Mouse (Mus musculus) liver, adult 2 months (tissue): ENCODE data around the gene Adamts13. TPM values are rescaled to one million over a fixed set of nuclear protein-coding genes. Genes with fewer than 3 reads are reported as not detected.

Experiments
- DNase-seq: peaks from one replicate; pipeline ENCODE4 v3.0.0-alpha.2; 2011; ENCODE audit warnings: low read depth, low spot score; ENCODE audit errors: extremely low read depth
- H3K27ac ChIP-seq: fragments of 200-500 bp; replicated peaks from 2 replicates; pipeline ENCODE4 v1.5.1; 2012; ENCODE audit warnings: low read depth, mild to moderate bottlenecking, control low read depth, inconsistent platforms, low read length; ENCODE audit not compliant: insufficient read depth
- H3K27me3 ChIP-seq: fragments of 200-500 bp; 2 replicates; pipeline ENCODE4 v1.6.1; 2012; ENCODE audit warnings: mild to moderate bottlenecking, moderate library complexity, low read length, inconsistent platforms; ENCODE audit not compliant: control insufficient read depth, insufficient read depth
- H3K36me3 ChIP-seq: fragments of 200-500 bp; 2 replicates; pipeline ENCODE4 v1.6.1; 2012; ENCODE audit warnings: low read length, inconsistent platforms; ENCODE audit not compliant: control insufficient read depth, insufficient read depth
- H3K4me1 ChIP-seq: fragments of 200-500 bp; 2 replicates; pipeline ENCODE4 v1.6.1; 2011; ENCODE audit warnings: low read length; ENCODE audit not compliant: control insufficient read depth, insufficient read depth
- H3K4me3 ChIP-seq: fragments of 200-500 bp; 2 replicates; pipeline ENCODE4 v1.5.1; 2011; ENCODE audit warnings: low read depth, mild to moderate bottlenecking, control low read depth, low read length, moderate library complexity; ENCODE audit not compliant: insufficient read depth
- H3K79me2 ChIP-seq: fragments of 200-500 bp; 2 replicates; pipeline ENCODE4 v1.6.1; 2012; ENCODE audit warnings: inconsistent platforms, mild to moderate bottlenecking, low read length, moderate library complexity; ENCODE audit not compliant: control insufficient read depth, insufficient read depth
- H3K9ac ChIP-seq: fragments of 200-500 bp; 2 replicates; pipeline ENCODE4 v1.6.1; 2012; ENCODE audit warnings: low read depth, mild to moderate bottlenecking, control low read depth, inconsistent platforms, low read length
- CTCF ChIP-seq: fragments of 200-500 bp; IDR thresholded peaks from 2 replicates; pipeline ENCODE4 v1.5.1; 2011; ENCODE audit warnings: low read depth, low read length, control low read depth
- POLR2A ChIP-seq: fragments of 200-500 bp; IDR thresholded peaks from 2 replicates; pipeline ENCODE4 v1.6.1; 2011; ENCODE audit warnings: low read length, control low read depth; ENCODE audit not compliant: insufficient read depth; ENCODE audit errors: extremely low read depth
- WGBS: fragments of 180-500 bp; shearing (Covaris S2); methylation state at CpG from one replicate; pipeline ENCODE4 v1.1.7; 2018; 5-methylcytosine and 5-hydroxymethylcytosine counted together
- polyA plus RNA-seq: library from polyadenylated mRNA; depleted of rRNA; stranded (reverse); fragments of >200 nt; gene quantifications from 2 replicates; pipeline ENCODE4 v1.2.3, GENCODE M21; 2012
- total RNA-seq: library from RNA; depleted of rRNA; stranded (reverse); fragments of >200 nt; gene quantifications from 2 replicates; pipeline ENCODE4 v1.2.3, GENCODE M21; 2014

The Adamts13 gene
- total and polyA plus RNA-seq, 2 experiments = 5.6 to 11.2 TPM

- no peak overlapping the region for H3K9ac ChIP-seq
- H3K27ac ChIP-seq = no peak overlapping the region
- no peaks in the 10 kb centered on the region for H3K27me3 ChIP-seq
- no peak overlapping the region for H3K4me3 ChIP-seq
- TF ChIP-seq CTCF (no peak), POLR2A (no peak)
- no peaks in the 10 kb centered on the region for H3K4me1 ChIP-seq
- no peaks in the 10 kb centered on the region for H3K79me2 ChIP-seq
- WGBS = 71% methylated on average over 4 of the region's 4 CpGs
- DNase-seq = no peak
- H3K36me3 ChIP-seq = no peaks in the 10 kb centered on the region
Measured at GRCm38 (mm10) chr2:27028437-27029015, 55.3 kb downstream of the Adamts13 start.

GRCm38 (mm10) chr2:27032361-27032760, 59.1 kb downstream of the Adamts13 start:
- H3K79me2 ChIP-seq = no peaks in the 10 kb centered on the region
- no peak overlapping the region for H3K27ac ChIP-seq
- no peak overlapping the region for H3K9ac ChIP-seq
- no peak overlapping the region for H3K4me3 ChIP-seq
- no peaks in the 10 kb centered on the region for H3K27me3 ChIP-seq
- no peaks in the 10 kb centered on the region for H3K36me3 ChIP-seq
- H3K4me1 ChIP-seq = no peaks in the 10 kb centered on the region
- WGBS = 75% methylated on average over 2 of the region's 2 CpGs
- no peak for TF ChIP-seq POLR2A
- TF ChIP-seq CTCF = no peak
- no peak for DNase-seq

- Histone ChIP-seq H3K4me3 (no peak overlapping the region), H3K36me3 (no peaks in the 10 kb centered on the region), H3K9ac (no peak overlapping the region), H3K27me3 (no peaks in the 10 kb centered on the region), H3K27ac (no peak overlapping the region), H3K4me1 (no peaks in the 10 kb centered on the region), H3K79me2 (no peaks in the 10 kb centered on the region)
- 49% methylated on average over 3 of the region's 3 CpGs for WGBS
- no peak for DNase-seq
- TF ChIP-seq POLR2A = no peak
- TF ChIP-seq CTCF = no peak
Measured at GRCm38 (mm10) chr2:27036003-27036402, 62.8 kb downstream of the Adamts13 start.

GRCm38 (mm10) chr2:27037008-27037407, 63.8 kb downstream of the Adamts13 start:
- WGBS = 82% methylated on average over 4 of the region's 4 CpGs
- no peak overlapping the region for H3K9ac ChIP-seq
- H3K27ac ChIP-seq = no peak overlapping the region
- H3K27me3 ChIP-seq = no peaks in the 10 kb centered on the region
- TF ChIP-seq CTCF (no peak), POLR2A (no peak)
- no peak for DNase-seq
- H3K4me1 ChIP-seq = peaks cover 5% of the 10 kb centered on the region
- H3K36me3 ChIP-seq = no peaks in the 10 kb centered on the region
- H3K79me2 ChIP-seq = no peaks in the 10 kb centered on the region
- no peak overlapping the region for H3K4me3 ChIP-seq

GRCm38 (mm10) chr2:27038596-27038995, 65.4 kb downstream of the Adamts13 start:
- no peak for DNase-seq
- H3K79me2 ChIP-seq = no peaks in the 10 kb centered on the region
- H3K27ac ChIP-seq = no peak overlapping the region
- no peaks in the 10 kb centered on the region for H3K27me3 ChIP-seq
- H3K4me3 ChIP-seq = no peak overlapping the region
- H3K36me3 ChIP-seq = no peaks in the 10 kb centered on the region
- H3K9ac ChIP-seq = no peak overlapping the region
- peaks cover 13% of the 10 kb centered on the region for H3K4me1 ChIP-seq
- no peak for TF ChIP-seq POLR2A
- peak; percentile 77 for TF ChIP-seq CTCF
- WGBS = 5% methylated on average over 3 of the region's 3 CpGs

- H3K4me1 ChIP-seq = peaks cover 13% of the 10 kb centered on the region
- H3K36me3 ChIP-seq = no peaks in the 10 kb centered on the region
- 24% methylated on average over 1 of the region's 1 CpGs for WGBS
- DNase-seq = no peak
- no peaks in the 10 kb centered on the region for H3K27me3 ChIP-seq
- H3K9ac ChIP-seq = no peak overlapping the region
- H3K27ac ChIP-seq = no peak overlapping the region
- TF ChIP-seq CTCF = peak; percentile 58
- TF ChIP-seq POLR2A = no peak
- no peaks in the 10 kb centered on the region for H3K79me2 ChIP-seq
- H3K4me3 ChIP-seq = no peak overlapping the region
Measured at GRCm38 (mm10) chr2:27039286-27039685, 66.1 kb downstream of the Adamts13 start.
